Mouse (Mus musculus) lung, embryonic 15.5 days (tissue): Measurements from ENCODE around the gene Ets1. TPM values are rescaled to one million over a fixed set of nuclear protein-coding genes. Genes with fewer than 3 reads are reported as not detected.

Source experiments
- ATAC-seq: fragments of 200-750 bp; cut with Nextera tagmentation; 2 replicates; pipeline ENCODE4 v1.8.0; 2017; ENCODE audit warnings: moderate number of reproducible peaks, borderline replicate concordance; ENCODE audit not compliant: low FRiP score, low TSS enrichment; ENCODE audit errors: extremely low read depth
- H3K27ac ChIP-seq: fragments of 300-500 bp; sonication (generic); 2 replicates; pipeline ENCODE4 v1.5.1; 2015; ENCODE audit warnings: moderate library complexity, mild to moderate bottlenecking, inconsistent platforms
- H3K27me3 ChIP-seq: fragments of 300-500 bp; sonication (generic); 2 replicates; pipeline ENCODE4 v1.6.1; 2015; ENCODE audit warnings: inconsistent platforms
- H3K36me3 ChIP-seq: fragments of 300-500 bp; sonication (generic); 2 replicates; pipeline ENCODE4 v1.6.1; 2015; ENCODE audit warnings: inconsistent platforms
- H3K4me1 ChIP-seq: fragments of 300-500 bp; sonication (generic); 2 replicates; pipeline ENCODE4 v1.6.1; 2015; ENCODE audit warnings: inconsistent platforms
- H3K4me2 ChIP-seq: fragments of 300-500 bp; sonication (generic); 2 replicates; pipeline ENCODE4 v1.6.1; 2015; ENCODE audit warnings: inconsistent platforms, mild to moderate bottlenecking, moderate library complexity
- H3K4me3 ChIP-seq: fragments of 300-500 bp; sonication (generic); 2 replicates; pipeline ENCODE4 v1.5.1; 2015; ENCODE audit warnings: mild to moderate bottlenecking, inconsistent platforms
- H3K9ac ChIP-seq: fragments of 300-500 bp; sonication (generic); 2 replicates; pipeline ENCODE4 v1.6.1; 2015; ENCODE audit warnings: inconsistent platforms
- H3K9me3 ChIP-seq: fragments of 300-500 bp; sonication (generic); 2 replicates; pipeline ENCODE4 v1.6.1; 2016; ENCODE audit warnings: inconsistent platforms
- WGBS: fragments of 180-500 bp; shearing (Covaris S2); methylation state at CpG from one replicate; pipeline ENCODE4 v1.1.7; 2015; 5-methylcytosine and 5-hydroxymethylcytosine counted together
- polyA plus RNA-seq: library from polyadenylated mRNA; unstranded; fragments of >200 nt; fragmentation: Nextera tagmentation; extraction: Ambion mirVana; gene quantifications from 2 replicates; pipeline ENCODE4 v1.2.1, GENCODE M21; 2015

Ets1 gene
- polyA plus RNA-seq, 1 experiment from 2014 or later = 106 TPM

DNA sequence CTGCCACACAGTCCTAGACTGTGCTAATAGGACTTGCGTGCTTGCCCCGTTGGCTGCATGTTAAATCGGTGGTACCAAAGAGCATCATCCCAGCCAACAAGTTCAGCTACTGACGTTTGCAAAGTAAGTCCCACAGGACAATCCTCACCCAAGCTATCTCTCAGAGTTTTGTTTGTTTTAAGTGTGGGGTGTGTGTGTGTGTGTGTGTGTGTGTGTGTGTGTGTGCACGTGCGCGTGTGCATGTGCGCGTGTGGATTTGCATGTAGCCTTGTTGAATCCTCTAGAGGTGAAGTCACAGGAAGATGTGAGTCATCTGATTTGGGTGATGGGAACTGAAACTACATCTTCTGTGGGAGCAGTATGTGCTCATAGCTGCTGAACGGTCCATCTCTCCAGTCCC, 16.1 kb downstream of the Ets1 start:
- no peak overlapping the region for H3K9ac ChIP-seq
- H3K9me3 ChIP-seq = no peaks in the 10 kb centered on the region
- no peak for ATAC-seq
- no peak overlapping the region for H3K27ac ChIP-seq
- 80% methylated on average over 10 of the region's 10 CpGs for WGBS
- H3K4me1 ChIP-seq = peaks cover 33% of the 10 kb centered on the region
- H3K36me3 ChIP-seq = no peaks in the 10 kb centered on the region
- no peak overlapping the region for H3K4me3 ChIP-seq
- no peaks in the 10 kb centered on the region for H3K27me3 ChIP-seq
- no peak overlapping the region for H3K4me2 ChIP-seq

DNA sequence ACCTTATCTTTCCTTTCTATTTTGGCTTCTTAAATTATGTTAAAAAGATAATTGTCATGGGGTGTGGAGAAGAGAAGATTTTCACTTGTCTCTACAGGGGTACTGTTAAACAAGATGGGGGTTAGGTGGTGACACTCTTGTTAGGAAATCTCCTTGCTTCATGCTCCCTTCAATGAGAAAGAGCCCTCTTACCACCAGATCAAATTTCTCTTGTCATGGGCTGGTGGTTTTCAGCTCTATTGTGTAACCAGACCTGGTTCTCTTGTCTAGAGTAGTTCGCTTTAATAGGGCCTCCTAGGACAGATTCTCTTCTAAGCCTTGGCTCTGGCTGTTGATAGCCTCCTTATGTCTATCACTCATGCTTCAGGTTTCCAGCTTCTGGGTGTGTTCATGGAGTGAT, 18.3 kb downstream of the Ets1 start:
- Histone ChIP-seq H3K4me3 (no peak overlapping the region), H3K4me2 (no peak overlapping the region)

DNA sequence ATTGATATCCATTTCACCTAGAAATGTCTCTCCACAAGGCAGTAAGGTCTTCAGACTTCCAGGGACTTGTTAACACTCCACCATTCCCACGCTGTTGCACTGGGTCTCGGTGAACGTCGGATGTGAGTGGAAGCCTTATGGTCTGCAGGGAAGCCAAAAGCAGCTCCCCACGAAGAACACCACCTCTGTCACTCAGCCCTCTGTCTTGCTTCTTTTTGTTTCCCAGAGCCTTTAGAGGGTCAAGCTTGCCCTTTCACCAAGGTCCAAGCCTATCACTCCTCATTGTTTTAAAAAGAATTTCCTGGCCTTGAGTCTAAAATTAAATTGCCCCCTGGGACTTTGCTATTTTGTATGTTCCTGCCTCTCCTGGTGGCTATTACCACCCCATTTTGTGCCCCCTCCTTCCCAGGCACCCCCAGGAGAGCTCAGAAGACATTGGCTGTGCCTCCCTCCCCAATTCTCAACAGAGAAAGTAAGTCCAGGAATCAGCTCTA, 20.4 kb downstream of the Ets1 start:
- Histone ChIP-seq H3K4me2 (no peak overlapping the region), H3K27me3 (no peaks in the 10 kb centered on the region), H3K36me3 (no peaks in the 10 kb centered on the region), H3K4me1 (peaks cover 16% of the 10 kb centered on the region; the same call in 1 of the 2 replicates), H3K9ac (no peak overlapping the region), H3K4me3 (no peak overlapping the region), H3K9me3 (no peaks in the 10 kb centered on the region), H3K27ac (peak overlapping the region; percentile 48)
- WGBS = 73% methylated on average over 5 of the region's 5 CpGs
- no peak for ATAC-seq

More for the DNA sequence above, 18.3 kb downstream of the Ets1 start:
- Histone ChIP-seq H3K36me3 (no peaks in the 10 kb centered on the region), H3K9ac (no peak overlapping the region), H3K9me3 (no peaks in the 10 kb centered on the region), H3K27ac (no peak overlapping the region), H3K27me3 (no peaks in the 10 kb centered on the region), H3K4me1 (peaks cover 17% of the 10 kb centered on the region)
- 87% methylated on average over 1 of the region's 1 CpGs for WGBS
- no peak for ATAC-seq

DNA sequence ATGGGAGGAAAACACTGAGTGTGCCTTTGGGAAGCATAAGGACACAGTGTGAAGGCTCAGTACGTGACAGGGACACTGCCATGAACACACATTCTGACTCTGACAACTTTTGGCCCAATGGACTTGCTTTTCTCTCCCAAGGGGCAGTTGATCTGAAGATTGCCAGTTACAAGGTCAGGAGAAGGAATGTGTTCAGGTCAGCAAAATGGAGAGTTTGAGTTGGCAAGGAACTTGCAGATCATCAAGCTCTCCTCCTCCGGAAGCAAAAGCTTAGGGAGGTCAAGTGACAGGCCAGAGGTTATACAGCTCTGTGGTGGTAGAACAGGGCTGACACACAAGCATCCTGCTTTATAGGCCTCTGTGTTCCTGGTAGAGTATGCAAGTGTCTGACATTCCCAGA, 21.1 kb downstream of the Ets1 start:
- H3K4me2 ChIP-seq = no peak overlapping the region
- H3K4me3 ChIP-seq = no peak overlapping the region
- no peaks in the 10 kb centered on the region for H3K9me3 ChIP-seq
- H3K9ac ChIP-seq = no peak overlapping the region
- no peaks in the 10 kb centered on the region for H3K27me3 ChIP-seq
- 44% methylated on average over 2 of the region's 2 CpGs for WGBS
- ATAC-seq = peak; percentile 39; the same call in 1 of the 2 replicates
- H3K36me3 ChIP-seq = no peaks in the 10 kb centered on the region
- peaks cover 16% of the 10 kb centered on the region; the same call in 1 of the 2 replicates for H3K4me1 ChIP-seq
- H3K27ac ChIP-seq = peak overlapping the region; percentile 48; the same call in 1 of the 2 replicates

DNA sequence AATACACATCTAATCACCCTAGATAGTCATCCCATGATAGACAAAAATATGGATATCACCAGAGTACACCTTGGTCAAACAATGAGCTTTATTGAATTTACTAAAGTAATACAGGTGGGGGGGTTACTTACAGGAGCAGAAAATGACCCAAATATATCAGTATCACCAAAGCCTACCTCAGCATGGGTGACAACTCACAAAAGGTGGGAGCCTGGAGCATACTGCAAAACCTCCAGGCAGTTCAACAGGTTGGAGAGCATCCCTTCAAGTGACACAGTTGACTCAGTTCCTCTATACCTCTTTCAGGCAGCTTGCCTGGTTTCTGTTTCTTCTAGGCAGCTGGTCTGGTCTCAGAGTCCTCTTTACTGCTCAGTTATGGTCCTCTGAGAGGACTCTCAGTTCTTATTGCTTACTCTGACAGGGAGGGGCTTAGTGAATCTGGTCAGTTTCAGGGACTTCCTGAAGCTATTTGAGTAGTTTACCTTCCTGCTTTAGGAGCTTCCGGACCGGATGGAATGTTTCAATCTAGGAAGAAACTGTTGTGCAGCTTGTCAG, 24.5 kb downstream of the Ets1 start:
- H3K27ac ChIP-seq = no peak overlapping the region
- H3K4me1 ChIP-seq = peaks cover 16% of the 10 kb centered on the region; the same call in 1 of the 2 replicates
- H3K36me3 ChIP-seq = no peaks in the 10 kb centered on the region
- no peaks in the 10 kb centered on the region for H3K27me3 ChIP-seq
- no peak for ATAC-seq
- no peaks in the 10 kb centered on the region for H3K9me3 ChIP-seq
- H3K4me2 ChIP-seq = no peak overlapping the region
- 85% methylated on average over 2 of the region's 2 CpGs for whole genome bisulfite sequencing
- no peak overlapping the region for H3K4me3 ChIP-seq
- no peak overlapping the region for H3K9ac ChIP-seq

DNA sequence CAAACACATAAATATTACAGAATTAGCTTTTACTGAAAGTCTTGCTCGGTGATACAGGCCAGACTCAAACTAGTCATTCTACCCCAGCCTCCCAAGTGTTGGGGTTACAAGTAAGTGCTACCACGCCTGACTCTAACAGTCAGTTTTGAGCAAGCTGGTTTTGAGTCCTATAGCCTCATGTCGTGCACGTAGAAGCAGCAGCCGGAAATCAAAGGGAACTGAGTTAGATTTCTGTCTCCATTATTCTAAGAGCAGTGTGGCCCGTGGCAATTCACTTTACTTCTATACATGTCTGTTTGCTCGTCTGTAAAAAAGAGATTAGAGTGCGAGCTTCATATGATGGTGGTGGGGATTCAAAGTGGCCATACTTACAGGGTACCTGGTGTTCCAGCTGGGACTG, 25.1 kb downstream of the Ets1 start:
- H3K4me2 ChIP-seq = no peak overlapping the region
- H3K27ac ChIP-seq = no peak overlapping the region
- no peaks in the 10 kb centered on the region for H3K27me3 ChIP-seq
- H3K4me3 ChIP-seq = no peak overlapping the region
- ATAC-seq = no peak
- H3K9me3 ChIP-seq = no peaks in the 10 kb centered on the region
- H3K36me3 ChIP-seq = no peaks in the 10 kb centered on the region
- WGBS = 83% methylated on average over 8 of the region's 8 CpGs
- peaks cover 15% of the 10 kb centered on the region; the same call in 1 of the 2 replicates for H3K4me1 ChIP-seq
- H3K9ac ChIP-seq = no peak overlapping the region

DNA sequence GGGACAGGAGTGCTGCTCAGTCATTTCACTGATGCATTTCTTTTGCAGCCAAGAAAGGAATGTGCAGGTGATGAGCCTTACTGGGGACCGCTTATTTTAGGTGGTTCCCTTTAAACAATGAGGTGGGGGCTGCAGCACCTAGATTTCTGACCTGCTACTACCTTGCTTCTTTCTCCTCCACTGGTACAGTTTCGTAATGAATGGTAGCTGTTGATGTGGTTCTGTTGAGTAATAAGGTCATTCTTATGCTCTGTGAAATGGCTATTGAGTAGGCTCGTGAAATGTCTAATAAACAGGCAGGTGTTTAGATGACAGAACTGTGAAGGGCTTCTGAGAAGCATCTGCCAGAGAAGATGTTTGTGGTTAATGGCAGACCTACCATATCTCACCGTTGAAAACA, 25.5 kb downstream of the Ets1 start:
- Histone ChIP-seq H3K27ac (no peak overlapping the region), H3K4me1 (peaks cover 15% of the 10 kb centered on the region), H3K4me2 (no peak overlapping the region), H3K9ac (no peak overlapping the region), H3K4me3 (no peak overlapping the region), H3K27me3 (no peaks in the 10 kb centered on the region), H3K36me3 (no peaks in the 10 kb centered on the region), H3K9me3 (no peaks in the 10 kb centered on the region)
- 73% methylated on average over 4 of the region's 4 CpGs for WGBS
- no peak for ATAC-seq

DNA sequence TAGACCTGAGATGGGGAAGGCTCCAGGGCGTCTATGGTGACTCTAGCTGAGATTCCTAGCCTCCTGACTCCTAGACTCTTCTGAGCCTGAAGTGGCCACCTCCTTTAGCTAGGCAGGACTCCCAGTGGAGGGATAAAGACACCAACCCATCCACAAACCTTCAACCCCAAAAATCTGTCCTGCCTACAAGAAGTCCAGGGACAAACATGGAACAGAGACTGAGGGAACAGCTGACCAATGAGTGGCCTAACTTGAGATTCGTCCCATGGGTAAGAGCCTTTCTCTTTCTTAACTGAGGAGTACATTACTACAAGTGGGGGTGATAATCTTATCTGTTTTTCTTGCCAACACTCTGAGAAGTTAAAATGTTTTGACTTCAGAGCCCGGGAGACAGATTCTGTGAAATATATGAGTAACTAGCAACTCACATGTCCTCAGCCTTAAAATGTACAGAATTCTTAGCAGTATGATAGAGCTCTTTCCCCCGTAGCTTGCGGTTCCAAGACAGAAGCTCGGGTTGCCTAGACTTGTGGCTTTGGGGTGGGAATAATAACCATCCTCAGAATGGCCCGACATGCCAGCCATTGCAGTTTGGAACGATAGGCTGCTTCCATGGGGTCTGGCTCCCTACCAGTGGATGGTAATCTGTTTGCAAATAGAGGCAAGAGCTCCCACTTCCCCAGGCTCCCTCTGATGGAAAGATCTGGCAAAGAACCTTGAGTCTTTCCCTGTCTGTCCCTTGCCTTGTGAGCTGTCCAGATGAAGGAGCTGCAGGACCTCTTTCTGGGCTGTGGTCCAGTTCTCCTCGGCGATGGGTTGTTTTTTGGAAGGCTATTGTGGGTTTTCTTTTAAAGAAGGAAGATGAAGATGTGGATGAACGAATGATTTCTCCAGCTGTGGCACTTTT, 30.8 kb downstream of the Ets1 start:
- no peaks in the 10 kb centered on the region for H3K36me3 ChIP-seq
- no peaks in the 10 kb centered on the region for H3K27me3 ChIP-seq
- peaks cover 53% of the 10 kb centered on the region for H3K4me1 ChIP-seq
- 36% methylated on average over 11 of the region's 11 CpGs for WGBS
- H3K4me3 ChIP-seq = no peak overlapping the region
- H3K27ac ChIP-seq = peak overlapping the region; percentile 88
- no peak overlapping the region for H3K9ac ChIP-seq
- no peaks in the 10 kb centered on the region for H3K9me3 ChIP-seq
- peak; percentile 73 for ATAC-seq
- H3K4me2 ChIP-seq = peak overlapping the region; percentile 38

DNA sequence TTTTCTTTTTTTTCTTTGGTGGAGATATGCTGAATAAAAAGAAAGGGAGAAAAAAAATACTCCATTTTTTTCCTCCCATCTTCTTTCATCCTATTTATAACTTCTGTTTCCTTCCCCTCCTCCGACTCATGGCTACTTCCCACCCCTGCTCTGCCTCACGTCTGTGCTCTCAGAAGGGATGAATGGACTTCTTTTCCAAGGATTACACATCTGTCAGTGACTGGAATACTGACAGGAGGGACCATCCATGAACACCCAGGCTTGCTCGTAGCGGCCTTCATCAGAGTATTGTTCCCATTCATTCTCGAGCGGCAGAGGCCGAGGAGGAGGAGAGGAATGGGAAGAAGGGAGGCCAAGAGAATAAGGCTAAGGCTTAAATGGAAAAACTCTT, 31.5 kb downstream of the Ets1 start:
- no peaks in the 10 kb centered on the region for H3K27me3 ChIP-seq
- H3K36me3 ChIP-seq = no peaks in the 10 kb centered on the region
- H3K9ac ChIP-seq = no peak overlapping the region
- peak overlapping the region; percentile 38 for H3K4me2 ChIP-seq
- no peak overlapping the region for H3K4me3 ChIP-seq
- ATAC-seq = no peak
- WGBS = 41% methylated on average over 7 of the region's 7 CpGs
- peaks cover 58% of the 10 kb centered on the region for H3K4me1 ChIP-seq
- H3K27ac ChIP-seq = peak overlapping the region; percentile 88
- no peaks in the 10 kb centered on the region for H3K9me3 ChIP-seq

DNA sequence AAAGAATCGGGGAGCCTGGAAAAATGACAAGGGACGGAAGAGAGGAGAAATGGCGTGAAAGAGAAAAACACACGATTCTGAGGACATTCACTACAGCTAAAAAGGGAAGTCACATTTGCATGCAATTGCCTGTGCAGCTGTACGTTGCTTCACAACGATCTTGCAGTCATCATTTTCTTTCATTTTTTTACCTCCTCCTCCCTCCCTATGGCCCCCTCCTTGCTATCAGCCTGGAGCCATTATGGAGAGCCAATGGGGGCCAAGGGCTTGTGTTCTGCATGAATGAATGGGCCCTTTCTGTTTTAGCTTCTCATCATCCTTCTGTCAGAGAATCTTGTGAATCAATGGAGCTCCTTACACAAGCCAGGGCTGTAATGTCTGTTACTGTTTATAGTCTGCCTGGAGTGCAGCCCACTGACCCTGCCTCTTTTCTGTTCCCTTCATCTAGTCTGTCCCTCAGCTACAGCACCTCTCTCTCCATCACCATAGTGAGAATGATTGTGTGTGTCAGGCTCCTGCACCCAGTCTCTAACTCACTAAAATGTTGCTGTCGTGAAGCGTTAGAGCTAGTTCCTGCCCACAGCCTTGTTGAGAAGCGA, 32.2 kb downstream of the Ets1 start:
- WGBS = 53% methylated on average over 9 of the region's 9 CpGs
- Histone ChIP-seq H3K4me1 (peaks cover 65% of the 10 kb centered on the region), H3K9me3 (no peaks in the 10 kb centered on the region), H3K27ac (peak overlapping the region; percentile 88), H3K27me3 (no peaks in the 10 kb centered on the region), H3K36me3 (no peaks in the 10 kb centered on the region), H3K9ac (no peak overlapping the region), H3K4me3 (no peak overlapping the region), H3K4me2 (no peak overlapping the region)
- ATAC-seq = no peak

DNA sequence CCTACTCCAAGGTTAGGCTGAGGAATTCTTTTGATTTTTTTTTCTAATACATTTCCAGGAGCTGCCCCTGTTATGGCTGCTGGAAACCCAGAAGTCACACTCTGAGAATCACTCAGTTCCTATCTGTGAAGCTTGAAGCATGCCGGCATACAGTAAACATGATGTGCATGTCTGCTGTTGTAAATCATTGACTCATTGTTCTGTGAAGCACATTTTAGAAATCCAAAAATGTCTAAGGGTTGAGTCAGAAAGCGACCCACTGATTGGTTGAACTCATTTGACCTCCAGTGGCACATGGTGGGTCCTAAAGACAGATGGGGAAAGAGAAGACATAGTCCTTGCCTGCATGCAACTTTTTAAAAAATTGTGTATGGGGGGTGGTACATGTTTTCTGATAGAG, 33.4 kb downstream of the Ets1 start:
- H3K27me3 ChIP-seq = no peaks in the 10 kb centered on the region
- H3K9me3 ChIP-seq = no peaks in the 10 kb centered on the region
- ATAC-seq = no peak
- H3K9ac ChIP-seq = no peak overlapping the region
- H3K4me3 ChIP-seq = no peak overlapping the region
- peak overlapping the region; percentile 47; the same call in 1 of the 2 replicates for H3K27ac ChIP-seq
- H3K36me3 ChIP-seq = no peaks in the 10 kb centered on the region
- H3K4me1 ChIP-seq = peaks cover 75% of the 10 kb centered on the region
- H3K4me2 ChIP-seq = no peak overlapping the region
- 25% methylated on average over 2 of the region's 2 CpGs for WGBS
